Mouse (Mus musculus) liver, adult 2 months (tissue): ENCODE measurements around the gene Setdb1.

Source experiments
- CTCF ChIP-seq: fragments of 200-500 bp; IDR thresholded peaks from 2 replicates; pipeline ENCODE4 v1.5.1; 2011; ENCODE audit warnings: low read depth, low read length, control low read depth
- POLR2A ChIP-seq: fragments of 200-500 bp; IDR thresholded peaks from 2 replicates; pipeline ENCODE4 v1.6.1; 2011; ENCODE audit warnings: low read length, control low read depth; ENCODE audit not compliant: insufficient read depth; ENCODE audit errors: extremely low read depth

DNA sequence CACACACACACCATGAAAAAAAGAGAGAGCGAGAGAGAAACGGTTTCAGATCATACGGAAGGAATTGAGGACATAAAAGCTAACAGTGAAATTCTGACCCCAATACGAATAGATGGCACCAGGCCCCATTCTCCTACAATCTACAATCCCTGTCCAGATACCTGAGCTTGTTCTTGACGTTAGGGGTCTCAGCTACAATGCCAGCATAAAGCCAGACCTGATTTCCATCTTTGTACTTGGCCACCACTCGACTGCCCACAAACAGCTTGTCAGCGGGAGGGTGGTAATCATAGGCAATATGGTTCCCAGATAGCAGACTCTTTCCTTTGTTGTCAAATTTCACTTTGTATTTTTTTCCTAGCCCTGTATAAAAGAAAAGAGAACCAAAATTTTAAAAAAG is 10.5 kb downstream of the Setdb1 start:
- TF ChIP-seq CTCF (no peak), POLR2A (no peak)
